Mouse (Mus musculus) layer of hippocampus, adult 2 months (tissue): ENCODE measurements around the gene Cfap58. TPM values are rescaled to one million over a fixed set of nuclear protein-coding genes. Genes with fewer than 3 reads are reported as not detected.
A peak's percentile ranks its signal among the peaks of the same experiment; 100 is the strongest.

ENCODE experiments used
- DNase-seq, 2 experiments: peaks; one replicate each; pipeline ENCODE4 v3.0.0; 2022; ENCODE audit warnings: low spot score in 2 of 2
- H3K27ac ChIP-seq: fragments of 200-600 bp; 2 replicates; pipeline ENCODE4 v1.8.1; 2022
- H3K4me3 ChIP-seq: fragments of 200-600 bp; 2 replicates; pipeline ENCODE4 v1.8.1; 2022; ENCODE audit warnings: mild to moderate bottlenecking
- CTCF ChIP-seq: fragments of 200-600 bp; conservative IDR thresholded peaks from 2 replicates; pipeline ENCODE4 v1.8.1; 2022; ENCODE audit warnings: antibody characterized with exemption, mild to moderate bottlenecking, moderate library complexity
- total RNA-seq, 2 experiments: library from RNA; stranded (reverse); gene quantifications; 2 replicates each; pipeline ENCODE4 v1.2.3; 2021

The Cfap58 gene
- total RNA-seq, 2 experiments from 2014 or later, result 0.34 to 0.49 TPM

- no peak for TF ChIP-seq CTCF
- DNase-seq, result no peak
- Histone ChIP-seq H3K4me3 (no peak overlapping the region), H3K27ac (no peak overlapping the region)
Measured at GRCm38 (mm10) chr19:47968993-47969659, 31.7 kb downstream of the Cfap58 start.

- Histone ChIP-seq H3K4me3 (no peak overlapping the region), H3K27ac (no peak overlapping the region)
- TF ChIP-seq CTCF, result no peak
- DNase-seq, result no peak
Measured at GRCm38 (mm10) chr19:47971066-47971465, 33.6 kb downstream of the Cfap58 start.

GRCm38 (mm10) chr19:47978109-47978701, 40.7 kb downstream of the Cfap58 start:
- Histone ChIP-seq H3K27ac (no peak overlapping the region), H3K4me3 (no peak overlapping the region)
- no peak for TF ChIP-seq CTCF
- DNase-seq, result no peak

GRCm38 (mm10) chr19:47979446-47979845, 42.0 kb downstream of the Cfap58 start:
- H3K27ac ChIP-seq, result no peak overlapping the region
- DNase-seq, result no peak
- H3K4me3 ChIP-seq, result no peak overlapping the region
- no peak for TF ChIP-seq CTCF

- Histone ChIP-seq H3K4me3 (no peak overlapping the region), H3K27ac (no peak overlapping the region)
- DNase-seq, result no peak
- no peak for TF ChIP-seq CTCF
Measured at GRCm38 (mm10) chr19:47980241-47980640, 42.8 kb downstream of the Cfap58 start.

- no peak for TF ChIP-seq CTCF
- DNase-seq, result no peak
- Histone ChIP-seq H3K4me3 (no peak overlapping the region), H3K27ac (no peak overlapping the region)
Measured at GRCm38 (mm10) chr19:47985606-47986213, 48.2 kb downstream of the Cfap58 start.

GRCm38 (mm10) chr19:47987986-47988385, 50.5 kb downstream of the Cfap58 start:
- H3K27ac ChIP-seq, result no peak overlapping the region
- no peak overlapping the region for H3K4me3 ChIP-seq
- no peak for DNase-seq
- no peak for TF ChIP-seq CTCF

GRCm38 (mm10) chr19:47988456-47988855, 51.0 kb downstream of the Cfap58 start:
- H3K4me3 ChIP-seq, result no peak overlapping the region
- peak; percentile 85 for TF ChIP-seq CTCF
- DNase-seq, result peak; percentile 37 to 53
- H3K27ac ChIP-seq, result no peak overlapping the region

- TF ChIP-seq CTCF, result no peak
- no peak overlapping the region for H3K4me3 ChIP-seq
Measured at GRCm38 (mm10) chr19:47988880-47989574, 51.6 kb downstream of the Cfap58 start.

GRCm38 (mm10) chr19:47989575-47989891, 52.1 kb downstream of the Cfap58 start:
- H3K4me3 ChIP-seq, result no peak overlapping the region
- TF ChIP-seq CTCF, result no peak
- H3K27ac ChIP-seq, result no peak overlapping the region
- no peak for DNase-seq

More at GRCm38 (mm10) chr19:47988880-47989574, 51.6 kb downstream of the Cfap58 start:
- no peak for DNase-seq
- H3K27ac ChIP-seq, result no peak overlapping the region

GRCm38 (mm10) chr19:48001240-48001639, 63.8 kb downstream of the Cfap58 start:
- DNase-seq, result no peak

GRCm38 (mm10) chr19:48001774-48002173, 64.3 kb downstream of the Cfap58 start:
- no peak overlapping the region for H3K27ac ChIP-seq
- no peak for DNase-seq
- TF ChIP-seq CTCF, result no peak
- H3K4me3 ChIP-seq, result no peak overlapping the region

More at GRCm38 (mm10) chr19:48001240-48001639, 63.8 kb downstream of the Cfap58 start:
- TF ChIP-seq CTCF, result no peak
- no peak overlapping the region for H3K4me3 ChIP-seq
- no peak overlapping the region for H3K27ac ChIP-seq

GRCm38 (mm10) chr19:48008771-48009413, 71.4 kb downstream of the Cfap58 start:
- no peak for DNase-seq
- no peak for TF ChIP-seq CTCF
- Histone ChIP-seq H3K4me3 (no peak overlapping the region), H3K27ac (no peak overlapping the region)
